Mouse (Mus musculus): Measurements from ENCODE around the gene Cryz. TPM values are rescaled to one million over a fixed set of nuclear protein-coding genes. Genes with fewer than 3 reads are reported as not detected.

Gene Cryz
- polyA plus RNA-seq, 1 experiment from 2014 or later, result 16.5 TPM

DNA sequence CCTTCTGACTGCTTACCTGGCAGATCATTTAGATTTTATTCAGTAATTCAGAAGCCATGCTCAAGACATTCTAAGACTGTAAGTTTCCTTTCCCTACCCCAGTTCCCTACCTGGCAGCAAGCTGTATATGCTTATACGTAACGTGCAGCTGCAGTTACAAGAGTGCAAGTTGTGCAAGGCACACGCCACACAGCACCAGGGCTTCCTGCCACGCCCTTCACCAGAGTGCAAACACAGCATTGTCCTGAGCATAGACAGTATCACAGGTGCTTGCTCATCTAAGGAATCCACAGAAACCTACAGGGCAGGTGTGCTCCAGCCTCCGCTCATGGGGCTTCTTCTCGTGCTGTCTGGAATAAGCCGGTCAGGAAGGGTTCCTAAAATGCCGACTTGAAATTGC lies 18.6 kb upstream of the Cryz start:
- Histone ChIP-seq H3K36me3 (replicated peaks) (peaks cover 10% of the 10 kb centered on the region; the same call in 1 of the 2 replicates), H3K4me2 (no peak overlapping the region), H3K4me3 (replicated peaks) (no peak overlapping the region), H3K27ac (replicated peaks) (no peak overlapping the region), H3K27me3 (no peaks in the 10 kb centered on the region; the same call in 1 of the 2 replicates), H3K9ac (no peak overlapping the region), H3K4me1 (replicated peaks) (no peaks in the 10 kb centered on the region), H3K9me3 (replicated peaks) (no peaks in the 10 kb centered on the region)
- ATAC-seq (ENCODE audit: insufficient read depth), result no peak
- 75% methylated on average over 8 of the region's 8 CpGs for WGBS (ENCODE audit: insufficient replicate concordance)

DNA sequence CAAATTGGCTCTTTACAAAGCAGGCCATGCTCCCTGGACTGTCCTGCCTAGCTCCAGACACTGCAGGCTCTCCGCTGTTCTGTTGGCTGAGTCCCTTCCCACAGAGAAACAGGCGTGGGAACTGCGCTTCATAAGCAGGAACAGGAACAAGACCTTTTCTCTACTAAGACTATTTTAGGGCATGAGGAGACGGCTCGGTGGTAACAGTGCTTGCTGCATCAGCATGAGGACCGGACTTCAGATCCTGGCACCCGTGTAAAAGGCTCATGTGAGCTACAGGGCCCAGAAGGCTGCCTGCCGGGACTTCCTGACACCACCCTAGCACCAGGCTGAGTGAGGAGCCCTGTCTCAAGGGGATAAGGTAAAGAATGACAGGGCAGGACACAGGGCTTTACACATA lies 12.2 kb upstream of the Cryz start:
- Histone ChIP-seq H3K36me3 (replicated peaks) (peaks cover 10% of the 10 kb centered on the region; the same call in 1 of the 2 replicates), H3K4me2 (no peak overlapping the region), H3K9me3 (replicated peaks) (no peaks in the 10 kb centered on the region), H3K27me3 (no peaks in the 10 kb centered on the region), H3K27ac (replicated peaks) (no peak overlapping the region), H3K4me1 (replicated peaks) (no peaks in the 10 kb centered on the region), H3K4me3 (replicated peaks) (no peak overlapping the region), H3K9ac (no peak overlapping the region)
- 76% methylated on average over 8 of the region's 8 CpGs for WGBS (ENCODE audit: insufficient replicate concordance)
- ATAC-seq (ENCODE audit: insufficient read depth), result no peak

DNA sequence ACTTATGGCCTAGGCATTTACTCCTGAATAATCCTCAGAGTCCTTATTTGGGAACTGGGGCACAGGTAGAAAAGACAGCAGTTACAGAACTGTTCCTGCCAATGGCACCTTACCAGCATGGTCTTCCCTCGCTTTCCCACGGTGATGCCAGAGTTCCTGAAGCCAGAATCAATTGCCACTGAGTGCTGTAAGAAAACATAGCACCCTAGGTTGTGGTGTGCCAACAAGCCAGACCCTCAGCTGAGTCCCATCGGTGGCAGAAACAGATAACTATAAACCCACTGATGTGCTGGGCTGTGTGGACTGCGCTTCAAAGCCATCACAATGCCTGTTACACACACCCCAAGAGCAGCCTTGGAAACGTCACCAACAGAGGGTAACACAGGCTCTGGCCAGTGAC lies 5.5 kb upstream of the Cryz start:
- Histone ChIP-seq H3K4me2 (no peak overlapping the region), H3K4me3 (replicated peaks) (no peak overlapping the region), H3K27ac (replicated peaks) (no peak overlapping the region), H3K4me1 (replicated peaks) (no peaks in the 10 kb centered on the region), H3K9ac (no peak overlapping the region), H3K36me3 (replicated peaks) (peaks cover 26% of the 10 kb centered on the region), H3K9me3 (replicated peaks) (no peaks in the 10 kb centered on the region), H3K27me3 (no peaks in the 10 kb centered on the region)
- 67% methylated on average over 5 of the region's 5 CpGs for WGBS (ENCODE audit: insufficient replicate concordance)
- no peak for ATAC-seq (ENCODE audit: insufficient read depth)

DNA sequence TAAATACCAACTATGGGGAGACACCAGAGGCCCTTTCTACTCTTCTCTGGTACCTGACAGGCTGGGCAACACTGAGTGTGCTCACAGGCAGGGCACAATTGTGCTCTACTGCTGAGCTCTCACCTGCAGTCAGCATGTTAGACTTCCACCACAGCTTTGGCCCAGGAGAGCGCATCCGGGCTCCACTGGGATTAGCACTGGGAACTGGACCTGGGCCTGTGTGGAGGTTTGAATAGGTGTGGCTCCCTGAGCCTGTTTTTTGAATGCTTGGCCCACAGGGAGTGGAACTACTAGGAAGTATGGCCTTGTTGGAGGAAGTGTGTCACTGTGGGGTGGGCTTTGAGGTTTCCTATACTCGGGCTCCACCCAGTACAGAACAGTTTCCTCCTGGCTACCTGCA lies 4.9 kb upstream of the Cryz start:
- WGBS (ENCODE audit: insufficient replicate concordance), result 66% methylated on average over 3 of the region's 3 CpGs
- H3K9ac ChIP-seq, result no peak overlapping the region
- no peak for ATAC-seq (ENCODE audit: insufficient read depth)
- peaks cover 4% of the 10 kb centered on the region for H3K4me1 ChIP-seq (replicated peaks)
- no peaks in the 10 kb centered on the region for H3K27me3 ChIP-seq
- no peak overlapping the region for H3K4me3 ChIP-seq (replicated peaks)
- no peak overlapping the region for H3K4me2 ChIP-seq
- peaks cover 26% of the 10 kb centered on the region for H3K36me3 ChIP-seq (replicated peaks)
- no peaks in the 10 kb centered on the region for H3K9me3 ChIP-seq (replicated peaks)
- H3K27ac ChIP-seq (replicated peaks), result no peak overlapping the region

DNA sequence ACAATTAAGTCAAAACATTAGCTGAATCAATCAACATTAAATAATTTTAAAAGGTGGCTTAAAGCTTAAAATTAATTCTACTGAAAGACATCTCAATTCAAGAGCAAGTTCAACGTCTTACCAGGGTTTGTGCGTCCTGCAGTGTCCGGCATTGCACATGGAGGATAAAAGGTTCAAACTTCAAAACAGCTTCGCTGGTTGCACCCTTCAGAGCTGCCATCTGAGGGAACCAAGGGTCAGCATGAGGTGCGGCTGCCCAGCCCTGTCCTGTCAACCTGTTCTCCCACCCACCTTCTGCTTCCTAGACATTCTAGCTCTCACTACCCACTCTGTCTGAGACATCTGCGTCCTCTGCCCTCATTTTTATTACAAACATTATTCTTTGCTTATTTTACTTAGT lies 2.9 kb upstream of the Cryz start:
- H3K4me3 ChIP-seq (replicated peaks), result no peak overlapping the region
- no peaks in the 10 kb centered on the region for H3K9me3 ChIP-seq (replicated peaks)
- H3K27me3 ChIP-seq, result no peaks in the 10 kb centered on the region
- H3K9ac ChIP-seq, result no peak overlapping the region
- peaks cover 21% of the 10 kb centered on the region for H3K36me3 ChIP-seq (replicated peaks)
- peaks cover 7% of the 10 kb centered on the region for H3K4me1 ChIP-seq (replicated peaks)
- H3K27ac ChIP-seq (replicated peaks), result no peak overlapping the region
- H3K4me2 ChIP-seq, result no peak overlapping the region
- no peak for ATAC-seq (ENCODE audit: insufficient read depth)
- WGBS (ENCODE audit: insufficient replicate concordance), result 74% methylated on average over 6 of the region's 6 CpGs

DNA sequence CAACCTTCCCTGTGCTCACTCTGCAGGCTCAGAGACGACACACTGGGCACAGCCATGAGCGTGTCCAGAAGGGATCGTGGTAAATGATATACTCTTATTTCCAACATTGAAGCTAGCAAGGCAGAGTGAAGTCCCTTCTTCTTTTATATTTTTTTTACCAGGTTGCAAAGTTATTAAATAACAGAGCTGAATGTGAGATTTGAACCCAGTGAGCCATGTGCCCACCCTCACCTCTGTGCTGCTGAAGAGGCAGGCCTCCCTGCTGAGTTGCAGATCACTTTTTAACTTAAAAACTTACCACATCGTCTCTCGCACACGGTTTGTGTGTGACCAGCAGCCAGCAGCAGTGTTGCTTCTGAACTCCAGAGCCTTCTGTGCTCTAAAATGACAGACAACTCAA lies 2.4 kb upstream of the Cryz start:
- Histone ChIP-seq H3K4me2 (no peak overlapping the region), H3K4me1 (replicated peaks) (peaks cover 7% of the 10 kb centered on the region), H3K9ac (no peak overlapping the region), H3K9me3 (replicated peaks) (no peaks in the 10 kb centered on the region), H3K4me3 (replicated peaks) (no peak overlapping the region), H3K36me3 (replicated peaks) (peaks cover 21% of the 10 kb centered on the region), H3K27ac (replicated peaks) (no peak overlapping the region), H3K27me3 (no peaks in the 10 kb centered on the region)
- 74% methylated on average over 6 of the region's 6 CpGs for WGBS (ENCODE audit: insufficient replicate concordance)
- ATAC-seq (ENCODE audit: insufficient read depth), result no peak

DNA sequence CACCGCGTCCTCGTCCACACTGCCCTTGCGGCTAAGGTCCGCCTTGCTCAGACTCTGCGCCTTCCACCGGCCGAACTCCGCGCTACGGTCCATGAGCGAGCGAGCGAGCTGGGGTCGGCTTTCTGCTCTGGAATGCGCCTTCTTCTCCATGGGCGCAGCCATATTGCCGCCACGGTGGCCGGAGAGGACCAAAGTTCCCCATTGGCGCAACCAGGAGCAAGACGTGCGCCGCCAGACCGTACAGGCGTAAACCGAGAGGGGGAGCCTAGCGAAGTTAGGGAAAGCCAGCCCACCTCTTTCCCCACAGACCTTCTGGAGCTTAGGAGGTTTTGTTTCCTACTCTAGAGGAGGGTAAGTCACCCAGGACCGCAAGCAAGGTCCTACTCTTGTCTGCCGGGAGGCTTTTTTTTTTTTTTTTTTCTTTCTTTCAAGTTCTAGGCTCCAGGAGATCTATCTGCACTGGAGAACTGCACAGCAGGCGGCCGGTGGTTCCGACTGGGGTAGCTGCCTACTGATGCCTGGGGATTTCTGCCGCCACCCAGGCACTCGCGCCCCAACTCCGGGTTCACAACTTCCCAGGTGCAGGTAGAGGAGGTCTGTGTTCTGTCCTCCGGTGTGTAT lies 533 bp downstream of the Cryz start, which contains the start of gene Tyw3:
Gene Tyw3, minus strand, starts transcription at position 171 of the 621 bp plus-strand sequence.
- Histone ChIP-seq H3K27me3 (no peaks in the 10 kb centered on the region), H3K4me1 (replicated peaks) (peaks cover 7% of the 10 kb centered on the region), H3K9ac (peak within 1 kb of the TSS; percentile 62), H3K27ac (replicated peaks) (peak within 1 kb of the TSS; percentile 76), H3K4me3 (replicated peaks) (peak within 1 kb of the TSS; percentile 82), H3K9me3 (replicated peaks) (no peaks in the 10 kb centered on the region), H3K36me3 (replicated peaks) (peaks cover 8% of the 10 kb centered on the region), H3K4me2 (peak within 1 kb of the TSS; percentile 75)
- under 1% methylated on average over 38 of the region's 38 CpGs for WGBS (ENCODE audit: insufficient replicate concordance)
- peak; percentile 95 for ATAC-seq (ENCODE audit: insufficient read depth)

DNA sequence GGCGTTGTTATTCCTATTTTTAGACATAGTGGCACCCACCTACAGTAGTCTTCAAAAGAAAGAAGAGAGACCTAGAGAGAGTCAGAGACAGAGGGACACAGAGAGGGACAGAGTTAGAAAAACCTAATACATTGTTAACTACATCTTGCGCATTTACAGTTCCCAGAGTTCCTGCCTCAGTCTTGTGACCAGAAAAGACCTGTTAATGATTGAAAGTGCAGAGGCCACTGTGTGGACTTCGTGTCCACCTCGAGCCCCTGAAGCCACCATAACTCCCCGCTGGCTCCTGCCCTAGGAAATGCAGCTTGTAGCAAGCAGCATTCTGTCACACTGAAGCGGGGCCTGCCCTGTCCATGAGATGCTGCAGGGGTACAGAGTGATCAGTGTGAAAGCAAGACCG lies 1.1 kb downstream of the Cryz start:
- Histone ChIP-seq H3K4me3 (replicated peaks) (peak overlapping the region; percentile 82), H3K36me3 (replicated peaks) (peaks cover 6% of the 10 kb centered on the region; the same call in 1 of the 2 replicates), H3K9me3 (replicated peaks) (no peaks in the 10 kb centered on the region), H3K27ac (replicated peaks) (peak overlapping the region; percentile 76), H3K4me2 (peak overlapping the region; percentile 75), H3K4me1 (replicated peaks) (peaks cover 7% of the 10 kb centered on the region), H3K9ac (peak overlapping the region; percentile 62), H3K27me3 (no peaks in the 10 kb centered on the region)
- WGBS (ENCODE audit: insufficient replicate concordance), result 40% methylated on average over 7 of the region's 7 CpGs
- peak; percentile 10 for ATAC-seq (ENCODE audit: insufficient read depth)

DNA sequence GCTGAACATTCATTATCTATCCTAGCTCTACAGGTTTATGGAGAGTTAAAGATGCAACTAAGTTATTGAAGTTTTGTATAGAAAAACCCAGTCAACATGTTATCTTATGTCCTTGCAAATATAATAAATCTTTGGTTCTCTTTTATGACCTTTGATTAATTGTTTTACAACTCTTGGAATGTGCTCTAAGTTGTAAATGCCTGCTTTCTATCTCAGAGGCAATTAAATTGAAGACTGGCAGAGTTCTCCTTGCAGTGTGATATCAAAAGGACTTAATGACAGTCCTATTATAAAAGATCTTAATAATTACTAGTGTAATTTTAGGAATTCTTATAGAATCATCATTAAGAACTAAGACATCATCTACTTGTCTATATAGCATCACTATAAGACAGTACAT lies 5.6 kb downstream of the Cryz start:
- H3K4me1 ChIP-seq (replicated peaks), result 0 out of 2 replicates have a peak, but pooled peaks cover 3% of the 10 kb centered on the region
- H3K9ac ChIP-seq, result no peak overlapping the region
- no peaks in the 10 kb centered on the region for H3K9me3 ChIP-seq (replicated peaks)
- H3K4me2 ChIP-seq, result no peak overlapping the region
- H3K27ac ChIP-seq (replicated peaks), result no peak overlapping the region
- no peaks in the 10 kb centered on the region; the same call in none of the 2 replicates for H3K36me3 ChIP-seq (replicated peaks)
- no peaks in the 10 kb centered on the region for H3K27me3 ChIP-seq
- H3K4me3 ChIP-seq (replicated peaks), result no peak overlapping the region
- ATAC-seq (ENCODE audit: insufficient read depth), result no peak

DNA sequence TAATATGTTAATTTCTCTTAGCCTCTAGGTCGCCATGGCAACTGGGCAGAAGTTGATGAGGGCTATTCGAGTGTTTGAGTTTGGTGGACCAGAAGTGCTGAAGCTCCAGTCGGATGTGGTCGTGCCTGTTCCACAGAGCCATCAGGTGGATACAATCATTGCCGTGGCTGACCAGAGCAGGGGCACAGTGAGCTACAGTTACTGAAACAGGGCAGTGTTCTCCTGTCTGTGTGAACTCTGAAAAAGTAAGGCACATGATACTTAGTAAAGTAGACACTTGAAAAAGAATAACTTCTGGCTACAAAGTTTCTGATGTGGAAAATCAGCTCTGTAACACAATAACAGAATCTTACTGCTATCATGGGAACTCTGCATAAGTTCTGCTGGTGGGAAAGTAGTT lies 8.4 kb downstream of the Cryz start:
- no peaks in the 10 kb centered on the region for H3K27me3 ChIP-seq
- H3K4me3 ChIP-seq (replicated peaks), result no peak overlapping the region
- no peaks in the 10 kb centered on the region; the same call in none of the 2 replicates for H3K36me3 ChIP-seq (replicated peaks)
- no peak overlapping the region for H3K4me2 ChIP-seq
- no peak overlapping the region for H3K27ac ChIP-seq (replicated peaks)
- no peaks in the 10 kb centered on the region for H3K9me3 ChIP-seq (replicated peaks)
- H3K4me1 ChIP-seq (replicated peaks), result no peaks in the 10 kb centered on the region
- WGBS (ENCODE audit: insufficient replicate concordance), result 60% methylated on average over 5 of the region's 5 CpGs
- H3K9ac ChIP-seq, result no peak overlapping the region
- ATAC-seq (ENCODE audit: insufficient read depth), result no peak

DNA sequence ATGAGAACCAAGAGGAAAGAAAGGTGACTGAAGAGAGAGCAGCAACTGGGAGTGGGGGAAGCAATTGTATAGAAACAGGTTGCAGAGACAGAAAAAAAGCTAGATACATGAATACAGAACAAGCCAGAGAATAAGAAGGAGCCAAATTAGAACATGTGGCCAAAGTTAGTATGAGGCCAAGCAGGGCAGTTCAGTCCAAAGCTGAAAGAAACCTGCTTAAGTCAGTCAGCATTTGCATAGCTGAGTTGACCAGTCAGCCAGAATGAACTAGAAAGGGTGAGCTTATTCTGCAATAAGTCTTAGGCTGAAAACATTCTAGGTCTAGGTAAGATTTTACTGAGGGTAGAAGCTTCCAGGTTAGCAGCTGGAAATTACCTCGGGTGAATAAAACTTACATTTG lies 11.4 kb downstream of the Cryz start:
- no peak overlapping the region for H3K4me3 ChIP-seq (replicated peaks)
- peaks cover 16% of the 10 kb centered on the region for H3K36me3 ChIP-seq (replicated peaks)
- H3K27ac ChIP-seq (replicated peaks), result no peak overlapping the region
- H3K4me2 ChIP-seq, result no peak overlapping the region
- no peaks in the 10 kb centered on the region for H3K9me3 ChIP-seq (replicated peaks)
- no peaks in the 10 kb centered on the region for H3K27me3 ChIP-seq
- ATAC-seq (ENCODE audit: insufficient read depth), result no peak
- no peaks in the 10 kb centered on the region for H3K4me1 ChIP-seq (replicated peaks)
- no peak overlapping the region for H3K9ac ChIP-seq
- WGBS (ENCODE audit: insufficient replicate concordance), result 56% methylated on average over 1 of the region's 1 CpGs

DNA sequence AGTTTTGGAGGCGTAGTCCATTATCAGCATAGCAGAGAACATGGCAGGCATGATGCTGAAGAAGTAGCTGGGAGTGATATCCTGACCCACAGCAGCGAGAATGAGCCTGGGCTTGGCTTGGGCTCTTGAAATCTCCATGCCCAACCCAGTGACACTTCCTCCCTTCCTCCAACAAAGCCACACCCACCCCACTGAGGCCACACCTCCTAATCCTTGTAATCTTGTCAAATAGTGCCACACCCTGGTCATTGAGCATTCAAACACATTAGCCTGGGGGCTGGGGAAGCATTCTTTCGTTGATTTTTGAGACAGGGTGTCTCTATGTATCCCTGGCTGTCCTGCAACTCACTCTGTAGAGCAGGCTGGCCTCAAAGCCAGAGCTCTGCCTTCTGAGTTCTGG lies 15.4 kb downstream of the Cryz start:
- 63% methylated on average over 3 of the region's 3 CpGs for WGBS (ENCODE audit: insufficient replicate concordance)
- Histone ChIP-seq H3K9ac (no peak overlapping the region), H3K36me3 (replicated peaks) (peaks cover 22% of the 10 kb centered on the region)

More for the DNA sequence above, 15.4 kb downstream of the Cryz start:
- Histone ChIP-seq H3K4me1 (replicated peaks) (no peaks in the 10 kb centered on the region), H3K4me3 (replicated peaks) (no peak overlapping the region), H3K9me3 (replicated peaks) (no peaks in the 10 kb centered on the region), H3K27ac (replicated peaks) (no peak overlapping the region), H3K4me2 (no peak overlapping the region), H3K27me3 (no peaks in the 10 kb centered on the region)
- no peak for ATAC-seq (ENCODE audit: insufficient read depth)
